Mouse (Mus musculus) heart, postnatal 36 days (tissue): ENCODE results near the gene Syde1. TPM values are rescaled to one million over a fixed set of nuclear protein-coding genes. Genes with fewer than 3 reads are reported as not detected.
"Not testable (repeated sequence)": the region's sequence is repeated elsewhere in the genome, so short reads cannot be mapped to it uniquely, and the experiment has no call there.

Experiments
- DNase-seq, 2 experiments: peaks; one replicate each; pipeline ENCODE4 v3.0.0; 2021 to 2022
- intact Hi-C: fragments of 180-260 bp; cut with DNase I; formaldehyde crosslinking; loops from one replicate; pipeline ENCODE4 v1.15.1; 2025
- total RNA-seq, 2 experiments: library from RNA; stranded (reverse); gene quantifications; 2 replicates each; pipeline ENCODE4 v1.2.3; 2021

The Syde1 gene
- 10 to 100 TPM; 12.0 to 15.2 TPM for total RNA-seq

DNA sequence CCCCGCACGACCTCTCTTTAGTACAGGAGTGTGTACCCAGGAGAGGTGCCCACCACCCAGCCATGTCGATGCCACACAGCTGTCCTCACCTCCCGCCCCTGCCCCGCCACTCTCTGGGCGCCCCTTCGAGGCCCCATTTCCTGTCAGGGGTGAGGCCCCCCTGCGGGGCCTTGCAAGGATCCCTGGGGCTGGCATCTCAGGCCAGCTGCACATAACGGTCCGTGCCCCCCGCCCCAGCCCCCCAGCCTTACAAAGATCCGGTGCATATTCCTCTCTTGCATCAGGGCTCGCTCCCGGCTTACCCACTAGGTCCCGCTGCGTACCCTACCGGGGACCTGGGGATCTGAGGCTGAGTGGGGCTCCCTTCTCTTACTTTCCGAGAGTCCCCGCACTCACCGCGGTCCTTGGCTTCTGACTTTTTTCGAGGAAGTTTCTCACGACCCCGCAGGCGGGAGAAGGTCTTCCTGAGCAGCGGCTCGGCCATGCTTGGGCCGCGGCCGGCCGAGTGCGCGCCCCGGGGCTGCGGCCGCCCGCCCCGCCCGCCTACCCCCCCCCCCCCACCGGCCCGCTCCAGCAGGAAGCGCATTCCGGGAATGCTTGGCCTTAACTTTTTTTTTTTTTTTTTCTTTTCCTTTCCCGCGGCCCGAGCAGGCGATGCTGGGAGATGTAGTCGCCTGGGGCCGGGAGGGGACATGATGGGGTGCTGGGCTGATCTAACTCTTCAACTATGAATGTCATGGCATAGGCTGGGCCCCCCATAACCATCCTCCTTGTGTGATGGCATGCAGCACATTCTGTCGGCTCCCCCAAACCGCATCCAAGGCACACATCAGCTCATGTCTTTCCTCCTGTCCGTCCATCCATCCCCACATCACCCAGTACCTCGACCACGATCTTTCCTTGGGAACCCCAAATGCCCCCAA lies at the start of gene Syde1:
Syde1 (minus strand) TSS at position 559 of the 923 bp plus-strand sequence.
- peak; percentile 69 to 79 for DNase-seq
- intact Hi-C loops = loop anchor here (1.0 to 5.0 kb wide), 2 partner anchors 16 to 124 kb away; no protein-coding TSS in a partner anchor

- intact Hi-C loops = no loop called here
- no peak for DNase-seq
These were observed 40.5 kb upstream of the Syde1 start for GRCm38 (mm10) chr10:78632311-78632710.

DNA sequence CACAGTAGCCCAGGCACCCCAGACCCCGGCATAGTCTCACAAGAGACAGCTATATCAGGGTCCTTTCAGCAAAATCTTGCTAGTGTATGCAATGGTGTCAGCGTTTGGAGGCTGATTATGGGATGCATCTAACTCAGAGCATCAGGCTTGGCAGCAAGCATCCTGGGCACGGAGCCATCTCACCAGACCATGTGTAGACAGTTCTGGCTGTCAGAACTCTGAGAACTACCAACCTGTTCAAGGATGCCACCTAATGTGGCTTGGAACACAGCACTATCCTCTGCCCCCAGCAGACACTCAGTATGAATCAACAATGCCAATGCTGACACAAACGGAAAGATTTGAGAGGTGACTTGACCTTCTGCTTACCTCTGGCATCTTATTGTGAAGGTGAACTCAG lies 38.4 kb upstream of the Syde1 start:
- DNase-seq = no peak
- intact Hi-C loops = no loop called here

- intact Hi-C loops, DNase-seq: not testable (repeated sequence)
These were observed 31.4 kb upstream of the Syde1 start for GRCm38 (mm10) chr10:78623143-78623542.

GRCm38 (mm10) chr10:78617974-78618373 lies 26.2 kb upstream of the Syde1 start, which contains the start of gene Olfr1357:
Gene Olfr1357 (minus strand): TSS chr10:78618074.
- DNase-seq = no peak
- intact Hi-C loops = no loop called here

- intact Hi-C loops = loop anchor here (5.0 kb wide), 1 partner anchor 85 kb away; no protein-coding TSS in a partner anchor
- DNase-seq = no peak
These were observed 15.8 kb upstream of the Syde1 start for GRCm38 (mm10) chr10:78607602-78608001.

DNA sequence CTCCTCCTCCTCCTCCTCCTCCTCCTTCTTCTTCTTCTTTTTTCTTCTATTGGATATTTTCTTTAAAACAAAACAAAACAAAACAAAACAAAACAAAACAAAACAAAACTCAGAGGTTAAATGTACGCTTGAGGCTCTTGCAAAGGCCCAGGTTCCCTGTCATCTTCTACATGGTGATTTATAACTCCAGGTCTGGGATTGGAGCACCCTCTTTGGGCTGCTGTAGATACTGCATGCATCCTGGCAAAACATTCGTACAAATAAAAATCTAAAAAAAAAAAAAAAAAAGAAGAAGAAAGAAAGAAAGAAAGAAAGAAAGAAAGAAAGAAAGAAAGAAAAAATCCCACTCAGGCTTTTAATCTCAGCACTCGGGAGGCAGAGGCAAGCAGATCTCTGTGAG lies 13.3 kb upstream of the Syde1 start:
- intact Hi-C loops = loop anchor here (1.0 to 5.0 kb wide), 2 partner anchors 64 to 83 kb away; no protein-coding TSS in a partner anchor

DNA sequence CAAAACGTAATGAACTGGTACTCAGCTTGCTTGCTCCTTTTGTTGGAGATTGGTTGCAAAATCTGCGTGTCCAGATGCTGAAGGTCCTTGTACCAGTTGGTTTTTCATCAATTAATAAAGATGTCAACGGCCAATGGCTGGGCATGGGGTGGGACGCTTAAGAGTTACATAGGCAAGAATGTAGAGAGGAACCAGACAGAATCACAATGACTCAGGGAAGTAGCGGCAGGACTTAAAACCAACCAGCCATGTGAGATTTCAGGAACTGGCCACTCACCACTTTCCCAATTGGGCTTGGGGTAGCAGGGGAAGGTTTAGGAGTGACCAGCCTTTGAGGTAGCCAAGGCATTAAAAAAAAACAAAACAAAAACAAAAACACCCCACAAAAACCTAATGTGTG lies 8.1 kb upstream of the Syde1 start:
- intact Hi-C loops = loop anchor here (5.0 kb wide), 1 partner anchor 33 kb away; no protein-coding TSS in a partner anchor
- no peak for DNase-seq

More for the DNA sequence above, 13.3 kb upstream of the Syde1 start:
- DNase-seq = peak in 1 of 2 experiments; percentile 54

DNA sequence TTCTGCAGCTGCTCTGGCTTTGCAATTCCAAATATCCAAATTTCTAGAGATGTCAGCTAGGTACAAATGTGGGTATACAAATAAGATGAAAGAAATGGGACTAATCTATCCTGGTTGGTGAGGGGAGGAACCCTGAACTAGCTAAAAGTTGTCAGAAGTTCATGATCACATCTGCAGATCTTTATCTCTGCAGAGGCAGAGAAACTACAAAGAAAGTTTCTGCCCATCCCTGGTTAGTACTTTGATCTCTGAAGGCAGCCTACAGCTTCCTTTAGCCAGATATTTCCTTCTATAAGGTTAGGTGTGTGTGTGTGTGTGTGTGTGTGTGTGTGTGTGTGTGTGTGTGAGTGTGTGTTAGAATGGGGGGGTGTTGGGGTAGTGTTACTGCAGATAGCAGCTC lies 2.8 kb upstream of the Syde1 start:
- no peak for DNase-seq
- intact Hi-C loops = loop anchor here (5.0 kb wide), 1 partner anchor 127 kb away; no protein-coding TSS in a partner anchor

- intact Hi-C loops = loop anchor here (5.0 kb wide), 1 partner anchor 127 kb away; no protein-coding TSS in a partner anchor
- no peak for DNase-seq
These were observed 2.4 kb upstream of the Syde1 start for GRCm38 (mm10) chr10:78594157-78594556.

DNA sequence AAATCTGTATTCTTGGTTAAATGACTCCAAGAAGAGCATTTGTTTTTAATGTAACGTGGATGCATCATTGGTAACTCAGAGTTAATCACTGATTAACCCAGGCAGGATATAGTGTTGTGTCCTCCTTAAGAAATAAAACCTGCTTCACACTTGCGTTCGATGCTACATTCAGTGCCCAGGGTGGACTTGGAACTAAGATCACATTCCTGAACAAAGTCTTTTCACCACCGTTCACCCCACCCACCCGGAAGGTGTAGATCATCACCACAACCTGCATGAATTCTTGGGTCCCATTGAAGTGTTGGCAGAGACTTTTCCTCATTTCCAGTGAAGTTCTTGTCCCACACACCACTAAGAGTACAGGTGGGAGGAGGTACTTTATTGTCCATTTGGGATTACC lies 2.0 kb upstream of the Syde1 start:
- intact Hi-C loops = loop anchor here (5.0 kb wide), 1 partner anchor 126 kb away; no protein-coding TSS in a partner anchor
- DNase-seq = no peak

- intact Hi-C loops = loop anchor here (5.0 kb wide), 1 partner anchor 126 kb away; no protein-coding TSS in a partner anchor
- DNase-seq = no peak
These were observed 1.2 kb upstream of the Syde1 start for GRCm38 (mm10) chr10:78592856-78593379.

DNA sequence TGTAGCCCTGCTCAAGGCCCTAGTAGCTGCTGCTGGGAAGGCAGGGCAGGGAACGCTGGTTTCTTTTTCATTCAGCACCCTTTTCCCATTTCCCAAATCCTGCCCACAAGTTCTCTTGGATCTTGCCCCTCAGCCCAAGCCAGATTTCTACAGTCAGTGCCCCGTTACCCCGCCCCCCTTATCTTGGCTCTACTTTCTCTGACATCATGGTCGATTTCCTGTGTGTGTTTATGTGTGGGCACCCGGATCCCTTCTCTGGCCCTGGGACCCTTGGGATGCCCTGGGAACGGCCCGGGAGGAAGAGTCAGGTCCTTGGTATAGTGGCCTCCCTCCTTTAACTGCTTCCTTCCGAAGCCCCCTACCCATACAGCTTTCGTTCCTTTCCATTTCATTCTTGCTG lies 1.0 kb downstream of the Syde1 start:
- intact Hi-C loops = loop anchor here (1.0 to 5.0 kb wide), 2 partner anchors 15 to 123 kb away; no protein-coding TSS in a partner anchor
- peak; percentile 23 to 37 for DNase-seq

- intact Hi-C loops = loop anchor here (5.0 to 10.0 kb wide), 2 partner anchors 123 to 505 kb away; partner anchors contain the start of gene 2610008E11Rik
- no peak for DNase-seq
These were observed 1.9 kb downstream of the Syde1 start for GRCm38 (mm10) chr10:78589901-78590300.

GRCm38 (mm10) chr10:78589291-78589690 lies 2.5 kb downstream of the Syde1 start:
- no peak for DNase-seq
- intact Hi-C loops = loop anchor here (10.0 kb wide), 1 partner anchor 506 kb away; the partner anchor contains the start of gene 2610008E11Rik

DNA sequence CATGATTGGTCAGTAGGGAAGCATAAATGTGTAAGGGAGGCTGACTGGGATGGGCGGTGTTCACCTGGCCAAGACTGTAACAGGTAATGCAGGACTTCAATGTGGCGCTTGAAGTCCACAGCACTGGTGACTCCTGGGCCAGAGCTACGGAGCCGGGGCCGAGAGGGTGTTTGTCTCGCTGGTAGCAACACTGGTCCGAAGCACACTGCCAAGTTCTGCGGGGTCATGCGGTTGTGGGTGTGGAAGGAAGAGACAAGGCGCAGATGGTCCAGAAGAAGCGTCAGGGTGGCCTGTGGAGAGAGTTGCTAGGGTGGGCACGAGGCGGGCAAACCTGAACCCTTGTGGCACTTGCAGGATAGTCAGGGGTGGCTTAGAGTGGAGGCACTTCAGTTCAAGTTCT lies 5.7 kb downstream of the Syde1 start:
- DNase-seq = no peak
- intact Hi-C loops = loop anchor here (10.0 kb wide), 1 partner anchor 509 kb away; the partner anchor contains the start of gene 2610008E11Rik

DNA sequence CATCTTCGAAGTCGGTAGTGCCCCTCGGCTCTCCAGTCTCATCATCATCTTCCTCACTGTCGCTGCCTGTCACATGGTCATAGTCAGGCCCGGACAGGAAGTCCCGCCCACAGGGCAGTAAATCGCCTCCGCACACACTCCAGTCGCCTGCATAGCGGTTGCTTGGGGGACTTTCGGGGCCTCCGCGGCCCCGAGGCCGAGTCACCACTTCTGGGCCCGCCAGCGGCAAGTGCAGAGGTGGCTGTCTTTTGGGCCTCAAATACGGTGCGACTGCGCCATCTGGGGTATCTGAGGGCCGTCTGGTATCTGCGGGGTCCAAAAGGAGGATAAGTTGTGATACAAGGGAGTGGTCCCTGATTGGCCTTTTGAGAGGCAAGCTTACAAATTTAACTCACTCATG lies 6.2 kb downstream of the Syde1 start:
- no peak for DNase-seq
- intact Hi-C loops = loop anchor here (10.0 kb wide), 1 partner anchor 509 kb away; the partner anchor contains the start of gene 2610008E11Rik

DNA sequence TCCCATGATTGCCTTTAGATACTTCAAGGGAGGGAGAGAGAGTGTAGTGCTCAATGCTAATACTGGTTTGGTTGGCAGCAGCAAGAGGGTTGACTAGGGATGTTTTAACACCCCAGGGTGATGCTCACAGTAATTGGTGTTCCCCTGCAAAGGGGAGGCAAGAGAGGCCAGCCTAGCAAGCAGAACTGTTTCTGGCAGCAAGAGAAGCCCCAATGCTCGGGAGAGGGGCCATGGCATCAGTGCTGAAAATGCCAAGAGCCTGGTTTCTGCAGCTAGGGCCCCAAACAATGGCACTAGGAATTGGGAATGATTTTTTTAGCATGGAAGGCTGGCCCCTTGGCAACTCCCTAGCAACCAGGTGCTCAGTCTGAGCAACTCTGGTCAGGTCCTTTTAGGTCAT lies 6.8 kb downstream of the Syde1 start:
- no peak for DNase-seq
- intact Hi-C loops = loop anchor here (10.0 kb wide), 1 partner anchor 510 kb away; the partner anchor contains the start of gene 2610008E11Rik

- intact Hi-C loops = loop anchor here (10.0 kb wide), 1 partner anchor 511 kb away; the partner anchor contains the start of gene 2610008E11Rik
- no peak for DNase-seq
These were observed 7.8 kb downstream of the Syde1 start for GRCm38 (mm10) chr10:78583939-78584338.

DNA sequence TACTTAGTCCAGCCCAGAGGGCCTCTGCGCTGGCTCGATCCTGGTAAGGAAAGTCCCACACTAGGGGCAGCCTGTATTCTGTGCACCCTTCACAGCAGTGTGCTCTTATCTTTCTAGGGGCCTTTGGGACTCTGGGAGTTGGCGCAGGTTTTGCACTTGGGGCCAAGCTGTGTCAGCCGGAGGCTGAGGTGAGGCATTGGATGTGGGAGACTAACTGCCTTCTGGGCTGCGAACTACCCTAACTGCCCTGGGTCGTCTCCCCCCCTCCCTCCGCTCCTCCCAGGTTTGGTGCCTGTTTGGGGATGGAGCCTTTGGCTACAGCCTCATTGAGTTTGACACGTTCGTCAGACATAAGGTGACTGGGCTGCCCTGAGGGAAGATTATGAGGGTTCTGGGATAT lies 8.4 kb downstream of the Syde1 start:
- intact Hi-C loops = loop anchor here (10.0 kb wide), 1 partner anchor 511 kb away; the partner anchor contains the start of gene 2610008E11Rik
- DNase-seq = no peak
